Mouse (Mus musculus): ENCODE measurements around the gene Frem2. TPM values are rescaled to one million over a fixed set of nuclear protein-coding genes. Genes with fewer than 3 reads are reported as not detected.

The Frem2 gene
- total and polyA plus RNA-seq, 3 experiments, result 0.12 to 0.29 (median 0.14) TPM

- no peak for DNase-seq
Observed at GRCm38 (mm10) chr3:53469650-53470049, 187.5 kb downstream of the Frem2 start.

- peak; percentile 53 for DNase-seq
Observed at GRCm38 (mm10) chr3:53467356-53467755, 189.8 kb downstream of the Frem2 start.

GRCm38 (mm10) chr3:53466481-53466880 lies 190.7 kb downstream of the Frem2 start:
- DNase-seq, result no peak

GRCm38 (mm10) chr3:53465330-53465729 lies 191.8 kb downstream of the Frem2 start:
- DNase-seq, result no peak

- no peak for DNase-seq
Observed at GRCm38 (mm10) chr3:53464146-53464698, 192.9 kb downstream of the Frem2 start.

Other genes starting within 250 kb of the Frem2 start
- 10 to 100 TPM; 10.2 to 11.1 TPM for gene Nhlrc3, start 194.0 kb downstream of the Frem2 start, total RNA-seq (2021)
- gene Nhlrc3, start 194.0 kb downstream of the Frem2 start, polyA plus RNA-seq (2012; rRNA removed), result 8.2 and 10.7 TPM in 2 replicates
- gene Proser1, start 193.7 kb downstream of the Frem2 start, total RNA-seq (2021), result 10 to 100 TPM; 14.1 to 20.8 TPM
- gene Proser1, start 193.7 kb downstream of the Frem2 start, polyA plus RNA-seq (2012; rRNA removed), result 50.4 and 54.1 TPM in 2 replicates
- not detected for gene Stoml3, start 168.7 kb downstream of the Frem2 start, total RNA-seq (2021)
- not detected in 2 replicates for gene Stoml3, start 168.7 kb downstream of the Frem2 start, polyA plus RNA-seq (2012; rRNA removed)
- gene Gm10985, start 187.7 kb upstream of the Frem2 start, total RNA-seq (2021), result not detected
- gene Gm10985, start 187.7 kb upstream of the Frem2 start, polyA plus RNA-seq (2012; rRNA removed), result not detected in 2 replicates
- gene Ufm1, start 206.5 kb upstream of the Frem2 start, total RNA-seq (2021), result 100 to 1,000 TPM in 1 of 2 experiments, 10 to 100 TPM in 1; 81.3 to 109 TPM
- 1.8 and 2.4 TPM in 2 replicates for gene Ufm1, start 206.5 kb upstream of the Frem2 start, polyA plus RNA-seq (2012; rRNA removed)

All from adrenal gland, adult 2 months (tissue).